Mouse (Mus musculus): ENCODE data around the gene Daam2. TPM values are rescaled to one million over a fixed set of nuclear protein-coding genes. Genes with fewer than 3 reads are reported as not detected.

Gene Daam2
- polyA plus RNA-seq, 1 experiment = 54.4 TPM

DNA sequence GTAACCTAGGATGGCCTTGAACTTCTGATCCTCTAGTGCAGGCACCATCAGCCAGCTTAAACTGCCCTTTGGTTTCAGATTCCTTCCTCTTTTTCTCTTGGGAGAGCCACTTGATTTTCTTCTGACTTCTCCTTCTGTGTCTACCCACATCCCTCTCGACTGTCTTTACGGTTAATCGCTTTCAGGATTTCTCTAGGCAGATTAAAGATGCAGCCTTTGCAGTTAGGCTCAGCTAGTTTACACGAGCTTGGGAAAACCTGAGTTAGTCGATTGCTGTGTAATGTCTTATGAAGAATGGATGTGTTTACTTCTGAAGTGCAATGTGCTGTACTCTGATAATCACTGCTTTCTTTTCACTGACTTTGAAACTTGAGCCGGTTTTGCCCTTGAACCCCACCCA, 127.5 kb downstream of the Daam2 start:
- DNase-seq = no peak
- TF ChIP-seq POLR2A (IDR thresholded peaks at IDR 0.05; ENCODE audit: borderline replicate concordance, insufficient read depth, low read length) (no peak), CTCF (IDR thresholded peaks at IDR 0.05; ENCODE audit: borderline replicate concordance, insufficient read depth, low read depth, low read length) (no peak)
- peaks cover 7% of the 10 kb centered on the region; the same call in 1 of the 2 replicates for H3K4me1 ChIP-seq (ENCODE audit: control insufficient read depth, insufficient read depth, low read length)
- H3K4me3 ChIP-seq (replicated peaks; ENCODE audit: insufficient read depth, low read depth, low read length) = no peak overlapping the region
- 81% methylated on average over 6 of the region's 6 CpGs for WGBS
- no peaks in the 10 kb centered on the region for H3K27me3 ChIP-seq (ENCODE audit: control insufficient read depth, insufficient read depth, low read length)
- no peak overlapping the region for H3K27ac ChIP-seq (ENCODE audit: insufficient read depth, low read length)

DNA sequence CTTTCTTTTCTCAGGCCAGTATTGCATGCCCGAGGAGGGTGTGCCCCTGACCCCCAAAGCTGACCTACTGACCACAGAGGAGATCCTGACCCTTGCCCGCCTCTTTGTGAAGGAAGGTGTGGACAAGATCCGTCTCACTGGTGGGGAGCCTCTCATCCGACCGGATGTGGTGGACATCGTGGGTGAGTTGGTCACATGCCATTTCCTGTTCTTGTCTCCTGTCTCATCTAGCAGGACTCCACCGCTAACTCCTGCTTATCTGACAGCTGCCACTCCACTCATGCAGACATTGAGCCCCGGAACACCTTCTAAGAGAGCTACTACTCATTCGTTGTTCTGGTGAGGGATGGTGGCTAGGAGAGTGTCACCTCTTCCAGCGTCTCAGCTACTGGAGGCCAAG, 129.1 kb downstream of the Daam2 start:
- Histone ChIP-seq H3K27me3 (ENCODE audit: control insufficient read depth, insufficient read depth, low read length) (no peaks in the 10 kb centered on the region), H3K4me1 (ENCODE audit: control insufficient read depth, insufficient read depth, low read length) (peaks cover 8% of the 10 kb centered on the region), H3K4me3 (replicated peaks; ENCODE audit: insufficient read depth, low read depth, low read length) (no peak overlapping the region), H3K27ac (ENCODE audit: insufficient read depth, low read length) (no peak overlapping the region)
- DNase-seq = no peak
- TF ChIP-seq CTCF (IDR thresholded peaks at IDR 0.05; ENCODE audit: borderline replicate concordance, insufficient read depth, low read depth, low read length) (no peak), POLR2A (IDR thresholded peaks at IDR 0.05; ENCODE audit: borderline replicate concordance, insufficient read depth, low read length) (no peak)
- WGBS = 96% methylated on average over 10 of the region's 10 CpGs

DNA sequence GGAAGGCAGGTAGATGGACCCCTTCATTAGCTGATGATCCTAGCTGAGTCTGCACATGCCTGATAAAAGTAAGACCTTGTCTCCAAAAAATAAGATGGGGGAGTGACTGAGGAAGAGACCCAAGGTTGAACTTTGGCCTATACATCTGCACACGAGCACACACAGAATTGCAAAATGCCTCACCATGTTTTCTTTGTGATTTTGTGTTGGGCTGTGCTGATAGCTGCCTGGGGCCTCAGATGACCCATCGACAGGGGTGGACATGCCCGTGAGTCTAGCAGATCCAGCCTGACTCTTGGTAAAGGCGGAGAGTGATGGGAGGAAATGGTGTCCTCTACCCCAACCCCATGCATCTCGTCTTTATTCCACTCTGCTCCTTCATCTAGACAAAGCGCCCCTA, 129.9 kb downstream of the Daam2 start:
- 81% methylated on average over 6 of the region's 6 CpGs for WGBS
- no peak for TF ChIP-seq CTCF (IDR thresholded peaks at IDR 0.05; ENCODE audit: borderline replicate concordance, insufficient read depth, low read depth, low read length)
- no peak for TF ChIP-seq POLR2A (IDR thresholded peaks at IDR 0.05; ENCODE audit: borderline replicate concordance, insufficient read depth, low read length)
- H3K27me3 ChIP-seq (ENCODE audit: control insufficient read depth, insufficient read depth, low read length) = no peaks in the 10 kb centered on the region
- no peak overlapping the region for H3K27ac ChIP-seq (ENCODE audit: insufficient read depth, low read length)
- H3K4me3 ChIP-seq (replicated peaks; ENCODE audit: insufficient read depth, low read depth, low read length) = no peak overlapping the region
- no peak for DNase-seq
- peaks cover 13% of the 10 kb centered on the region for H3K4me1 ChIP-seq (ENCODE audit: control insufficient read depth, insufficient read depth, low read length)

GRCm38 (mm10) chr17:49433071-49433470, 131.1 kb downstream of the Daam2 start:
- Histone ChIP-seq H3K27ac (ENCODE audit: insufficient read depth, low read length) (no peak overlapping the region), H3K27me3 (ENCODE audit: control insufficient read depth, insufficient read depth, low read length) (no peaks in the 10 kb centered on the region), H3K4me3 (replicated peaks; ENCODE audit: insufficient read depth, low read depth, low read length) (no peak overlapping the region), H3K4me1 (ENCODE audit: control insufficient read depth, insufficient read depth, low read length) (peaks cover 13% of the 10 kb centered on the region)
- 89% methylated on average over 6 of the region's 6 CpGs for WGBS
- DNase-seq = no peak
- TF ChIP-seq CTCF (IDR thresholded peaks at IDR 0.05; ENCODE audit: borderline replicate concordance, insufficient read depth, low read depth, low read length) (no peak), POLR2A (IDR thresholded peaks at IDR 0.05; ENCODE audit: borderline replicate concordance, insufficient read depth, low read length) (no peak)

GRCm38 (mm10) chr17:49432071-49432711, 132.0 kb downstream of the Daam2 start:
- no peak for DNase-seq
- Histone ChIP-seq H3K4me1 (ENCODE audit: control insufficient read depth, insufficient read depth, low read length) (peaks cover 13% of the 10 kb centered on the region), H3K4me3 (replicated peaks; ENCODE audit: insufficient read depth, low read depth, low read length) (no peak overlapping the region), H3K27me3 (ENCODE audit: control insufficient read depth, insufficient read depth, low read length) (no peaks in the 10 kb centered on the region), H3K27ac (ENCODE audit: insufficient read depth, low read length) (no peak overlapping the region)
- 43% methylated on average over 4 of the region's 4 CpGs for whole genome bisulfite sequencing
- TF ChIP-seq CTCF (IDR thresholded peaks at IDR 0.05; ENCODE audit: borderline replicate concordance, insufficient read depth, low read depth, low read length) (no peak), POLR2A (IDR thresholded peaks at IDR 0.05; ENCODE audit: borderline replicate concordance, insufficient read depth, low read length) (no peak)

- Histone ChIP-seq H3K4me3 (replicated peaks; ENCODE audit: insufficient read depth, low read depth, low read length) (no peak overlapping the region), H3K27ac (ENCODE audit: insufficient read depth, low read length) (no peak overlapping the region), H3K4me1 (ENCODE audit: control insufficient read depth, insufficient read depth, low read length) (peaks cover 13% of the 10 kb centered on the region), H3K27me3 (ENCODE audit: control insufficient read depth, insufficient read depth, low read length) (no peaks in the 10 kb centered on the region)
- WGBS = 74% methylated on average over 6 of the region's 6 CpGs
- TF ChIP-seq CTCF (IDR thresholded peaks at IDR 0.05; ENCODE audit: borderline replicate concordance, insufficient read depth, low read depth, low read length) (no peak), POLR2A (IDR thresholded peaks at IDR 0.05; ENCODE audit: borderline replicate concordance, insufficient read depth, low read length) (no peak)
- DNase-seq = no peak
Measured at GRCm38 (mm10) chr17:49431176-49431575, 133.0 kb downstream of the Daam2 start.

DNA sequence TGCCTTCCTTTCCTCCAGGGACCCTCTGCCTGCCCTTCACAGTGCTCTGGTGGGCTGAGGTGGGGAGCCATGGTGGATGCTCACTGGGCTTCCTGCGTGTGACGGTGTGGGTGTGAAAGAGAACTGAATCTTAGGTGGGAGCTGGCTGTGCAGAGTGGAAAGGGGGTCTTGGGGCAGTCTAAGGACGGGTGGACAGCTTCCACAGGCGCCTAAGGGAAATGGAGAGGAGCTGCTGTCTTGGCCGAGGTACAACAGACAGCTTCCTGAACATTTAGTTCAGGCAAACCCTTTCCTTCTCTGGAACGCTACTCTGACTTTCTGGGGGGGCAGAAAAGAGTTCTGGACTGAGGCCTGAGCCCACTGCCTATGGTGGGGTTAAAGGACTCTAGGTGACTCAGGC, 134.0 kb downstream of the Daam2 start:
- peak overlapping the region; percentile 14 for H3K4me3 ChIP-seq (replicated peaks; ENCODE audit: insufficient read depth, low read depth, low read length)
- no peak overlapping the region for H3K27ac ChIP-seq (ENCODE audit: insufficient read depth, low read length)
- no peaks in the 10 kb centered on the region for H3K27me3 ChIP-seq (ENCODE audit: control insufficient read depth, insufficient read depth, low read length)
- no peak for DNase-seq
- WGBS = 70% methylated on average over 6 of the region's 6 CpGs
- TF ChIP-seq POLR2A (IDR thresholded peaks at IDR 0.05; ENCODE audit: borderline replicate concordance, insufficient read depth, low read length) (no peak), CTCF (IDR thresholded peaks at IDR 0.05; ENCODE audit: borderline replicate concordance, insufficient read depth, low read depth, low read length) (no peak)
- peaks cover 13% of the 10 kb centered on the region for H3K4me1 ChIP-seq (ENCODE audit: control insufficient read depth, insufficient read depth, low read length)

DNA sequence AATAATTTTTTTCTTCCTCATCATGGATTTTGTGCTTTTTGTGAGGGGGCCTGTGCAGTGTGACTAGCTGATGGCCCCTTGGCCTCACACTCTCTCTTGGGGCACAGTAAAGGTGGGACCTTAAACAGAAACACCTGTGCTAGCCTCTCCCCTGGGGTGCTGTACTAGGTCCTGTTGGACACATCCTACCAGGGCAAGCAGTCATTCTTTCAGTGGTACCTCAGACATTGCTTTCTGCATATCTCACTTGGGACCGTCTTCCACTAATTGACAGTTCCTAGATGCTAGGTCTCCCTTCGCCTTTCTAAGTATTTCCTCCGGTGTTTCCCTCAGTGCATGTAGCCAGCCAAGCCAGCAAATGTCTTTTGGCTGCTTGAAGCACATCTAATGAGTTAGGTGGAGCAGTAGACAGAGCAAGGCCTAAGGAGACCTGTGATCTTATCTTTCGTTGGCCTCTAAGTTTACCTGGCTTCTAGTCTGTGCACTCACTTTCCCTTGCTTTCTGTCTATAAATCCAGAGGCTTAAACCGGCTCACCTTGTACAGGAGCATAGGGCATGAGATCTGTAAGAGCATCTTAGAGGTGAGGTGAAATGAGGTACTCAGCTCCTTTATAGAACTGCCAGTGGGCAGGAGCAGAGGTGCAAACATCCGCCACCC, 134.5 kb downstream of the Daam2 start:
- no peak for DNase-seq
- H3K27me3 ChIP-seq (ENCODE audit: control insufficient read depth, insufficient read depth, low read length) = no peaks in the 10 kb centered on the region
- peak overlapping the region; percentile 14 for H3K4me3 ChIP-seq (replicated peaks; ENCODE audit: insufficient read depth, low read depth, low read length)
- WGBS = 68% methylated on average over 6 of the region's 6 CpGs
- H3K27ac ChIP-seq (ENCODE audit: insufficient read depth, low read length) = no peak overlapping the region; the same call in 1 of the 2 replicates
- TF ChIP-seq CTCF (IDR thresholded peaks at IDR 0.05; ENCODE audit: borderline replicate concordance, insufficient read depth, low read depth, low read length) (no peak), POLR2A (IDR thresholded peaks at IDR 0.05; ENCODE audit: borderline replicate concordance, insufficient read depth, low read length) (no peak)
- H3K4me1 ChIP-seq (ENCODE audit: control insufficient read depth, insufficient read depth, low read length) = peaks cover 13% of the 10 kb centered on the region

Data from cerebellum, adult 2 months (tissue).